Mouse (Mus musculus): ENCODE data around the gene Apaf1. TPM values are rescaled to one million over a fixed set of nuclear protein-coding genes. Genes with fewer than 3 reads are reported as not detected.
A peak's percentile ranks its signal among the peaks of the same experiment; 100 is the strongest.

Apaf1 gene
- total RNA-seq, 2 experiments from 2014 or later = 5.8 TPM

- intact Hi-C loops (cut with DNase I; ENCODE audit: low total_unique reads) = no loop called here
- no peak for DNase-seq
Observed at GRCm38 (mm10) chr10:90993869-90994268, 88.7 kb downstream of the Apaf1 start.

- intact Hi-C loops (cut with DNase I; ENCODE audit: low total_unique reads) = no loop called here
- DNase-seq = no peak
Observed at GRCm38 (mm10) chr10:90992237-90992636, 90.3 kb downstream of the Apaf1 start.

- intact Hi-C loops (cut with DNase I; ENCODE audit: low total_unique reads) = no loop called here
- no peak for DNase-seq
Observed at GRCm38 (mm10) chr10:90990340-90990739, 92.2 kb downstream of the Apaf1 start.

- DNase-seq = no peak
- intact Hi-C loops (cut with DNase I; ENCODE audit: low total_unique reads) = no loop called here
Observed at GRCm38 (mm10) chr10:90983046-90983445, 99.5 kb downstream of the Apaf1 start.

GRCm38 (mm10) chr10:90981811-90982210 is 100.8 kb downstream of the Apaf1 start:
- DNase-seq = no peak

GRCm38 (mm10) chr10:90974491-90974890 is 108.1 kb downstream of the Apaf1 start:
- no peak for DNase-seq
- intact Hi-C loops (cut with DNase I; ENCODE audit: low total_unique reads) = no loop called here

More at GRCm38 (mm10) chr10:90981811-90982210, 100.8 kb downstream of the Apaf1 start:
- intact Hi-C loops (cut with DNase I; ENCODE audit: low total_unique reads) = no loop called here

GRCm38 (mm10) chr10:90974084-90974483 is 108.5 kb downstream of the Apaf1 start:
- intact Hi-C loops (cut with DNase I; ENCODE audit: low total_unique reads) = no loop called here
- DNase-seq = no peak

- DNase-seq = no peak
- intact Hi-C loops (cut with DNase I; ENCODE audit: low total_unique reads) = no loop called here
Observed at GRCm38 (mm10) chr10:90970560-90970959, 112.0 kb downstream of the Apaf1 start.

GRCm38 (mm10) chr10:90969355-90970174 is 113.0 kb downstream of the Apaf1 start:
- DNase-seq = peak; percentile 36
- intact Hi-C loops (cut with DNase I; ENCODE audit: low total_unique reads) = no loop called here

- DNase-seq = no peak
Observed at GRCm38 (mm10) chr10:90968247-90968646, 114.3 kb downstream of the Apaf1 start.

GRCm38 (mm10) chr10:90966821-90967220 is 115.7 kb downstream of the Apaf1 start:
- intact Hi-C loops (cut with DNase I; ENCODE audit: low total_unique reads) = no loop called here
- DNase-seq = no peak

More at GRCm38 (mm10) chr10:90968247-90968646, 114.3 kb downstream of the Apaf1 start:
- intact Hi-C loops (cut with DNase I; ENCODE audit: low total_unique reads) = no loop called here

- intact Hi-C loops (cut with DNase I; ENCODE audit: low total_unique reads) = no loop called here
- no peak for DNase-seq
Observed at GRCm38 (mm10) chr10:90965671-90966315, 116.8 kb downstream of the Apaf1 start.

GRCm38 (mm10) chr10:90964511-90964910 is 118.1 kb downstream of the Apaf1 start:
- DNase-seq = no peak
- intact Hi-C loops (cut with DNase I; ENCODE audit: low total_unique reads) = no loop called here

GRCm38 (mm10) chr10:90960374-90960773 is 122.2 kb downstream of the Apaf1 start:
- DNase-seq = no peak
- intact Hi-C loops (cut with DNase I; ENCODE audit: low total_unique reads) = no loop called here

GRCm38 (mm10) chr10:90953821-90954220 is 128.7 kb downstream of the Apaf1 start:
- DNase-seq = no peak
- intact Hi-C loops (cut with DNase I; ENCODE audit: low total_unique reads) = no loop called here

GRCm38 (mm10) chr10:90953103-90953709 is 129.4 kb downstream of the Apaf1 start:
- intact Hi-C loops (cut with DNase I; ENCODE audit: low total_unique reads) = no loop called here
- DNase-seq = peak; percentile 26

GRCm38 (mm10) chr10:90947608-90948373 is 134.8 kb downstream of the Apaf1 start:
- intact Hi-C loops (cut with DNase I; ENCODE audit: low total_unique reads) = no loop called here

GRCm38 (mm10) chr10:90947043-90947442 is 135.5 kb downstream of the Apaf1 start:
- intact Hi-C loops (cut with DNase I; ENCODE audit: low total_unique reads) = no loop called here

More at GRCm38 (mm10) chr10:90947608-90948373, 134.8 kb downstream of the Apaf1 start:
- DNase-seq = no peak

GRCm38 (mm10) chr10:90942001-90942700 is 140.4 kb downstream of the Apaf1 start:
- intact Hi-C loops (cut with DNase I; ENCODE audit: low total_unique reads) = no loop called here
- DNase-seq = peak; percentile 8

More at GRCm38 (mm10) chr10:90947043-90947442, 135.5 kb downstream of the Apaf1 start:
- no peak for DNase-seq
